Mouse (Mus musculus) midbrain, embryonic 11.5 days (tissue): ENCODE results near the gene Lama5. TPM values are rescaled to one million over a fixed set of nuclear protein-coding genes. Genes with fewer than 3 reads are reported as not detected.
A peak's percentile ranks its signal among the peaks of the same experiment; 100 is the strongest.
"Not testable (repeated sequence)": the region's sequence is repeated elsewhere in the genome, so short reads cannot be mapped to it uniquely, and the experiment has no call there.

ENCODE experiments used
- ATAC-seq: fragments of 200-750 bp; cut with Nextera tagmentation; 2 replicates; pipeline ENCODE4 v1.8.0; 2017; ENCODE audit warnings: moderate TSS enrichment, moderate library complexity; ENCODE audit not compliant: low FRiP score
- DNase-seq: peaks from one replicate; pipeline ENCODE4 v3.0.0; 2015; ENCODE audit warnings: low spot score; ENCODE audit errors: missing footprints
- H3K27ac ChIP-seq: fragments of 300-500 bp; sonication (generic); 2 replicates; pipeline ENCODE4 v1.5.1; 2014; ENCODE audit warnings: low read depth, low read length
- H3K27me3 ChIP-seq: fragments of 300-500 bp; sonication (generic); 2 replicates; pipeline ENCODE4 v1.6.1; 2014; ENCODE audit warnings: mild to moderate bottlenecking, low read length, moderate library complexity, mixed read lengths; ENCODE audit not compliant: control insufficient read depth, insufficient read depth
- H3K36me3 ChIP-seq: fragments of 300-500 bp; sonication (generic); 2 replicates; pipeline ENCODE4 v1.6.1; 2014; ENCODE audit warnings: mild to moderate bottlenecking, low read length, moderate library complexity, mixed read lengths; ENCODE audit not compliant: control insufficient read depth, insufficient read depth
- H3K4me1 ChIP-seq: fragments of 300-500 bp; sonication (generic); 2 replicates; pipeline ENCODE4 v1.6.1; 2014; ENCODE audit warnings: low read length; ENCODE audit not compliant: control insufficient read depth, insufficient read depth
- H3K4me2 ChIP-seq: fragments of 300-500 bp; sonication (generic); 2 replicates; pipeline ENCODE4 v1.6.1; 2014; ENCODE audit warnings: mild to moderate bottlenecking, moderate library complexity
- H3K4me3 ChIP-seq: fragments of 300-500 bp; sonication (generic); 2 replicates; pipeline ENCODE4 v1.5.1; 2014; ENCODE audit warnings: low read depth, low read length
- H3K9ac ChIP-seq: fragments of 300-500 bp; sonication (generic); 2 replicates; pipeline ENCODE4 v1.6.1; 2014; ENCODE audit warnings: low read length
- H3K9me3 ChIP-seq: fragments of 300-500 bp; sonication (generic); 2 replicates; pipeline ENCODE4 v1.6.1; 2016; ENCODE audit warnings: low read length; ENCODE audit not compliant: control insufficient read depth
- WGBS: fragments of 180-500 bp; shearing (Covaris S2); extraction: QIAGEN DNeasy Blood & Tissue Kit; methylation state at CpG from one replicate; pipeline ENCODE4 v1.1.7; 2014; 5-methylcytosine and 5-hydroxymethylcytosine counted together
- polyA plus RNA-seq: library from polyadenylated mRNA; unstranded; fragments of >200 nt; fragmentation: Nextera tagmentation; extraction: Ambion mirVana; gene quantifications from 2 replicates; pipeline ENCODE4 v1.2.1, GENCODE M21; 2014

The Lama5 gene
- polyA plus RNA-seq, 1 experiment from 2014 or later: 3.9 TPM

DNA sequence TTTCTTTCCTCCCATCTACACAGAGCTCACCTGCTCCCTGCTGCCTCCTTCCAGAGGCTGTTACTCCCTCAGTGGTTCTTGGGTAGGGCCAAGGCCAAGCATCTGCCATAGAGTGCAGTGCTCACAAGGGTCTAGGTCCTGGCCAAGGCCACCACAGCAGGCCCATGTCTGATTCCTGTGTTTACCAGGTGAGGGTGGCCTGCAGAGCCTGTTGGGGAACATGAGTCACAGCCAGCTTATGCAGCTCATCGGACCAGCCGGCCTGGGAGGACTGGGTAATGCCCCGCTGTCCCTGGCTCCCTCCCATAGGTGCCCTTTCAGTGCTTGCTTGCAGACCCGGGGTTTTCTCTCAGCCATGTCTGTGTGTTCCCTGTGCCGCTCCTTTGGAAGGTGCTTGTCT is 51.5 kb downstream of the Lama5 start:
- H3K4me1 ChIP-seq: peaks cover 12% of the 10 kb centered on the region
- DNase-seq: no peak
- H3K4me3 ChIP-seq: no peak overlapping the region
- H3K9me3 ChIP-seq: no peaks in the 10 kb centered on the region
- no peak overlapping the region for H3K4me2 ChIP-seq
- no peak for ATAC-seq
- H3K36me3 ChIP-seq: peaks cover 30% of the 10 kb centered on the region
- H3K27ac ChIP-seq: no peak overlapping the region
- H3K9ac ChIP-seq: no peak overlapping the region
- WGBS: 93% methylated on average over 5 of the region's 5 CpGs
- no peaks in the 10 kb centered on the region for H3K27me3 ChIP-seq

DNA sequence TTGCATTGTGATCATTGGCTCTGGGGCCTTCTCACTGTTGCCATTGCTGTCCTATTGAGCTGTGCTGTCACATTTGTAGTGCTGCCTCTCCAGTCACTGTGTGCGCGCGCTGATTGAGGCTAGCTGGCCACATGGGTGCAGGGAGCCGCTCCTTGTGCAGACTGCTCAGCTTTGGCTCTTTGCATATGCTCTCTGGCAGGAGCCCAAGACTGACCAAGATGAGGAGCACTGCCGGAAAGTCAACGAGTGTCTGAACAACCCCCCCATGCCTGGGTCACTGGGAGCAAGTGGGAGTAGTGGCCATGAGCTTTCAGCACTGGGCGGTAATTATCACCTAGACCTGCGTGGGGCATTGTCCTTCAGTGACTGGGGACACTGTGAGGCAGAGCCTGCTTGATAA is 51.9 kb downstream of the Lama5 start:
- not testable (repeated sequence) for H3K27ac ChIP-seq, H3K4me3 ChIP-seq, H3K27me3 ChIP-seq, H3K9ac ChIP-seq, H3K4me2 ChIP-seq, ATAC-seq, H3K9me3 ChIP-seq, DNase-seq
- 92% methylated on average over 8 of the region's 8 CpGs for WGBS
- H3K36me3 ChIP-seq: peaks cover 30% of the 10 kb centered on the region
- H3K4me1 ChIP-seq: peaks cover 12% of the 10 kb centered on the region

DNA sequence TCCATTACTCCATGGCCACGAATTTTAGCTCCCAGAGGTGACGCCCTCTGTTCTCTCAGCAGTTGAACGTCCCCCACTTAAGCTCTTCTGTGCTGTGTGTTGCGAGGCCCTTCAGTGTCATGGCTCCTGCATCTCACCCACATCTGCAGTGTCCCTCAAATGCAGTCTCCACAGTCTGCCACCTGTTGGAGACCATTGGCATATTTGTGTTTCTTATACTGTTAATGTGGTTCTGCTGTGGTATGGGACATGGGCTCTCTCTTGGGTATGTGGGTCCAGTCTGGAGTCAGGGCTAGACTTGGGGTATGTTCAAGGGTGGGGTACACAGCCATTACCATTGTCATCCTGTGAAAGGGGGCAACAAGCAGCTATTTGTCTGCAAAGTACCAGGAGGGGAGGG is 52.5 kb downstream of the Lama5 start:
- H3K9ac ChIP-seq: no peak overlapping the region; the same call in 1 of the 2 replicates
- no peaks in the 10 kb centered on the region for H3K27me3 ChIP-seq
- no peaks in the 10 kb centered on the region for H3K9me3 ChIP-seq
- 86% methylated on average over 4 of the region's 4 CpGs for WGBS
- H3K4me3 ChIP-seq: 0 out of 2 replicates have a peak overlapping the region, but pooled peaks have one; percentile 96
- H3K4me1 ChIP-seq: peaks cover 12% of the 10 kb centered on the region
- H3K36me3 ChIP-seq: peaks cover 30% of the 10 kb centered on the region
- no peak overlapping the region for H3K4me2 ChIP-seq
- no peak overlapping the region for H3K27ac ChIP-seq
- DNase-seq (no peak), ATAC-seq (no peak)

DNA sequence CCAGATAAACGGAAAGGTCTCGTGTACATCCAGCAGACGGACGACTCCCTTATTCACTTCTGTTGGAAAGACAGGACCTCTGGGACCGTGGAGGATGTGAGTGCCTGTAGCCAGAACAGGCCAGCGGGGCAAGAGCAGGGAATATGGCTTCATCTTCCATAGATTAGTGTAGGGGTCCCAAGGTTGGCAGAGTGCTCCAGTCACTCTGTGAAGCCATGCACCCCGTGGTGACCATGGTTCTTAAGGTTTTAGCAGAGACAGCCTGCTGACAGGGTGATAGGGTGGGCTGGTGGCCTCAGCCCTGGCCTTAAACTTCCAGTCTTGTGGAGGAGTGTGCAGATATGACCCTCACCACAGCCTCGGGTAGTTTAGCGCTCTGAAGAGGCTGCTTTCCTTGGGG is 53.5 kb downstream of the Lama5 start:
- 5% methylated on average over 8 of the region's 9 CpGs for WGBS
- Histone ChIP-seq H3K4me2 (peak overlapping the region; percentile 99), H3K27ac (no peak overlapping the region; the same call in 1 of the 2 replicates), H3K4me3 (peak overlapping the region; percentile 96), H3K9me3 (no peaks in the 10 kb centered on the region), H3K36me3 (peaks cover 21% of the 10 kb centered on the region; the same call in 1 of the 2 replicates), H3K9ac (peak overlapping the region; percentile 94), H3K4me1 (peaks cover 12% of the 10 kb centered on the region), H3K27me3 (no peaks in the 10 kb centered on the region)
- no peak for ATAC-seq
- DNase-seq: peak; percentile 88

DNA sequence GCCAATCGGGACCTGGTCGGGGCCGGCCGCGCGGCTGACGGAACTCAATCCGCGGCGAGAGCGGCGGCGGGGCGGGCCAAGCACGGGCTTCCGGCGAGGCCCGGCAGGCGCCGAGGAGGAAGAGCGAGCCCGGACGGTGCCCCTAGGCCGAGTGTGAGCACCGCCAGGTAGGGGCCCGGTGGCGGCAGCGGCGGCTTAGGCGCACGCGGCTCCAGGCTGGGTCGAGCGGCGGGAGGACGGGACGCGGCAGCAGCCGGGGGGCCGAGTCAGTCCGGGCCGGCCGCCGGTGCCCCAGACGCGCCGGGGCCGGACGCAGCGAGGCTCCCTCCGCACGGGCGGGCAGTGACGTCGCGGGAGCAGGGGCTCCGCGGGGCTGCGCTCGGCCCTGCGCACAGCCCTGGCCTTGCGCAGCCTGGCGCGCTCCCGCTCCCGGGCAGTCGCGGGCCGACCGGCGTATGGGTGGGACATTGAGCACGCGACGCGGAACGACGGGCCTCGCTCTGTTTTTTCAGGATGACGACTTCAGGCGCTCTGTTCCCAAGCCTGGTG is 54.1 kb downstream of the Lama5 start:
- ATAC-seq (peak; percentile 77), DNase-seq (no peak)
- Histone ChIP-seq H3K27ac (peak overlapping the region; percentile 74), H3K4me1 (peaks cover 12% of the 10 kb centered on the region), H3K27me3 (no peaks in the 10 kb centered on the region), H3K9me3 (no peaks in the 10 kb centered on the region), H3K4me2 (peak overlapping the region; percentile 99), H3K36me3 (peaks cover 17% of the 10 kb centered on the region; the same call in 1 of the 2 replicates), H3K9ac (peak overlapping the region; percentile 94), H3K4me3 (peak overlapping the region; percentile 96)
- under 1% methylated on average over 75 of the region's 80 CpGs for WGBS

DNA sequence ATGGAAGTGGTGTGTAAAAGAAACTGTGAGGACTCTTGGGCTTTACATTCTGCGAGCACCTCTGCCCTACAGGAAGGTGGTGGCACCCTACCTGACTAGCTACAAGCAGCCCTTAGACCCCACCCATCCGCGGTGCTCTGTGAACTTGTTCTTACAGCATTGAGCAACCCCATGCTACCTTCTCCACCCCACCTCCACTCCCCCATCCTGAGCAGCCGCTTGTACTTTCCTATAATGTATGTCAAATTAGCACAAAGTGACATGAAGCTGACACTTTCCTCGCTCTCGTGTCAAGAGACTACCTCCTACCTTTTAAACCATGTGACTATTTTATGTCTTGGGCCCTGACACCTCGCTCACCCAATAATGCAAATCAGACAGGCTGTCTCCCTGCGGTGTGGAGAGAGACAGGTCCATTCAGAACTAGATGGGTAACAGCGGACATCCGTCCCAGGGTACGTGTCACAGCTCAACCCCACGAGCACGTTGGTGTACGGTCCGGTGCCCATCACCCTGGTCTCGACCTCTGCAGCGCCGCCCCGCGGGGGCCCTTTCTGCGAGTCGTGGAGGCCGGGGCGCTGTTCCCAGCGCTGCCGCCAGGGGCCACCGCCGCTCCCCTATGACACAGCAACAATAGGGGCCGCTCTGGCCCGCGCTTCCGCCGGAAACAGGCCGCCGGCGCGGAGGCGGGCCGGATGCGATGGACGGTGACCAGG is 54.7 kb downstream of the Lama5 start, which contains the start of gene Adrm1:
Gene Adrm1 (plus strand): TSS at position 680 of the 716 bp plus-strand sequence.
- H3K4me1 ChIP-seq: peaks cover 12% of the 10 kb centered on the region
- peak within 1 kb of the TSS; percentile 99 for H3K4me2 ChIP-seq
- ATAC-seq (peak; percentile 99), DNase-seq (peak; percentile 100)
- H3K4me3 ChIP-seq: peak within 1 kb of the TSS; percentile 96
- 4% methylated on average over 41 of the region's 41 CpGs for WGBS
- H3K36me3 ChIP-seq: peaks cover 14% of the 10 kb centered on the region; the same call in 1 of the 2 replicates
- peak within 1 kb of the TSS; percentile 74 for H3K27ac ChIP-seq
- no peaks in the 10 kb centered on the region for H3K27me3 ChIP-seq
- H3K9ac ChIP-seq: peak within 1 kb of the TSS; percentile 94
- H3K9me3 ChIP-seq: no peaks in the 10 kb centered on the region

DNA sequence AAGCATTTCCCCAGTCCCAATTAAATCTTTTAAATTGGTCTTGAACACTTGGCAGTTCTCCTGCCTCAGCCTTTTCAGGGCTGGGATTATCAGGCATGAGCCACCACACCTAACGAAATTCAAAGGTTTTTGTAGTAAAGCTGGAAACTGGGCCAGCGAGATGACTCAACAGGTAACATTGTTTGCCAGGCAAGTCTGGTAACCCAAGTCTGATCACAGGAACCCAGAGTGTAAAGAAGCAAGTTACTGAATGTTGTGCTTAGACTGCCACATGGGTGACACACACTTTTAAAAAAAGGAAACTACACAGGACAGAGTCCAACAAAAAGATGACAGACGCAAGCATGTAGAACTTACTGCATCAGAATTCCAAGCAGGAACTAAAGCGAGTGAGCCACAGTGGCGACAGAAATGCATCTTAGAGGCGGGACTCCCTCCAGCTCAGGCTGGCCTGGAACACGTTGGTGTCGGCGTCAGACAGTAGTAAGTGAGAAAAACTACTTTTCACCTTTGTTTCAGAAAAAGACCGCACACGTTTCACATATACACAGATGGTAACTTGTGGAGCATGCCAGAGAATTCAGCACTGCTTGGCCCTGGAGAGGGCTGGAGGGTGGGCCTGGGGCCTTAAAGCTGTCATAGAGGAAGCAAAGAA is 55.4 kb downstream of the Lama5 start:
- no peak for ATAC-seq
- no peak for DNase-seq
- no peaks in the 10 kb centered on the region for H3K27me3 ChIP-seq
- H3K9ac ChIP-seq: no peak overlapping the region
- no peak overlapping the region for H3K27ac ChIP-seq
- H3K9me3 ChIP-seq: no peaks in the 10 kb centered on the region
- H3K4me2 ChIP-seq: no peak overlapping the region
- no peak overlapping the region for H3K4me3 ChIP-seq
- 89% methylated on average over 11 of the region's 11 CpGs for WGBS
- H3K36me3 ChIP-seq: peaks cover 9% of the 10 kb centered on the region; the same call in 1 of the 2 replicates
- H3K4me1 ChIP-seq: peaks cover 12% of the 10 kb centered on the region

DNA sequence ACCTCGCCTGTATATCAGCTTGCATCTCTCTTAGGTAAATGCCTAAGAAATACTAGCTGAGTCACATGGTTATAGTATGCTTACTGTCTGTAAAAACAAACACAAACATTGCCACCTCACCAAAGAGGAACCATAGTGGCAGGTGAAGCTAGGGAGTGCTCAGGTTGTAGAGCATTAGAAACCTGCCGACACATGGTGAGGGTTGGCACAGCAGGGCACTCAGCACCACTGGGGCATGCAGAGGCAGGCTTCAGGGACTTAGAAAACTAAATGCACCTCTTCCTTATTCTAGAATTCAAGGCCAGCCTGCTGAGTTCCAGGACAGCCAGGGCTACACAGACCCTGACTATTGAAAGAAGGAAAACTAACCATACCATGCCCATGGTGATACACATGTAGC is 58.8 kb downstream of the Lama5 start:
- ATAC-seq (no peak), DNase-seq (peak; percentile 65)
- Histone ChIP-seq H3K4me1 (no peaks in the 10 kb centered on the region), H3K27ac (no peak overlapping the region), H3K27me3 (no peaks in the 10 kb centered on the region), H3K36me3 (0 out of 2 replicates have a peak, but pooled peaks cover 4% of the 10 kb centered on the region), H3K4me3 (no peak overlapping the region), H3K4me2 (no peak overlapping the region), H3K9me3 (no peaks in the 10 kb centered on the region), H3K9ac (no peak overlapping the region)
- 86% methylated on average over 2 of the region's 2 CpGs for WGBS

DNA sequence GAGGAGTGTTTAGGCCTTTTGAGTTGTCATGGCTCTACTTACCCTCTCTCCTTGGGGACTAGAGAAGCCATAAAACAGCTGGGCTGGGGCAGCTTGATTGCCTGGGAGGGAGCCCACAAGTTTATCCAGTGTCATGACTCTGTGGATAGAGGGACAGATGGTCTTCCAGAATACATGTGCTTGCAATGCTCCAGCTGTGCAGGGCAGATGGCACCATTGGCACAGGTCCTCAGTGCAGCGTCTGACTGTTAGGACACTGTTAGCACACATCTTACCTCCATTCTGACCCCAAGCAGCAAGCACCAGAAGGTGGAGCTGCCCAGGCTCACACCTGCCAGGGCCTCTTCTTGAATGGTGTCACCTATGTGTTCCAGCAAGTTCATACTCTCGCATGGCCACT is 59.8 kb downstream of the Lama5 start:
- Histone ChIP-seq H3K27ac (no peak overlapping the region), H3K4me3 (no peak overlapping the region), H3K9ac (no peak overlapping the region), H3K27me3 (no peaks in the 10 kb centered on the region), H3K36me3 (0 out of 2 replicates have a peak, but pooled peaks cover 4% of the 10 kb centered on the region), H3K4me1 (no peaks in the 10 kb centered on the region), H3K4me2 (no peak overlapping the region), H3K9me3 (no peaks in the 10 kb centered on the region)
- 82% methylated on average over 2 of the region's 2 CpGs for WGBS
- ATAC-seq (no peak), DNase-seq (peak; percentile 75)
